Mouse (Mus musculus) kidney, adult 2 months (tissue): ENCODE data around the gene Tmem150b.

Experiments
- CTCF ChIP-seq: fragments of 200-500 bp; conservative IDR thresholded peaks from 2 replicates; pipeline ENCODE4 v1.5.1; 2011; ENCODE audit warnings: low read depth, mild to moderate bottlenecking, control low read depth, low read length, moderate library complexity, mixed read lengths; ENCODE audit not compliant: insufficient read depth, insufficient read length
- POLR2A ChIP-seq: fragments of 200-500 bp; IDR thresholded peaks from one replicate; pipeline ENCODE4 v1.6.1; 2011; ENCODE audit warnings: low read depth, low read length, control low read depth

- TF ChIP-seq CTCF = no peak
- TF ChIP-seq POLR2A = no peak
Observed at GRCm38 (mm10) chr7:4740309-4740727, 15.3 kb upstream of the Tmem150b start.
